Mouse (Mus musculus) ES-Bruce4 (cell line): ENCODE results near the gene Ptchd4.

ENCODE experiments used
- CTCF ChIP-seq: IDR thresholded peaks from one replicate; pipeline ENCODE4 v1.8.1; 2011; ENCODE audit warnings: low read depth, low read length
- POLR2A ChIP-seq: IDR thresholded peaks from one replicate; pipeline ENCODE4 v1.8.1; 2011; ENCODE audit warnings: low read length; ENCODE audit not compliant: insufficient read depth

DNA sequence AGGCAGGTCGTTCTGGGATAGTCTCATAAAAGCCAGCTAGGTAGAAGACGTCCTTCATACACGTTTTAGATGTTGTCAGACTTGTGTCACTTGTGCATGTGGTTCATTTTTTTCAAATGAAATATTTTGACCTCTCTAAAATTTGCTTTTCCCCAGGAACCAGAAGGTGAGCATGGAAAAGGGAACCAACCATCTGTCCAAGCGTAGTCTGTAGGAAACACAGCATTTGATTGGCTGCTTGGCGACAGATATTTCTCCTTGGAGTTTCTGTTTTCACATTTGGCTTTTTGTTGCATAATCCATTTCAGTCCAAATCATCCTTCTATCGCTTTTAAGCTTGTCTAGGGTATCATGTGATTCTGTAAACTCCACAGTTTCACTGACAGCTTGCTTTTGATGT is 20.8 kb downstream of the Ptchd4 start:
- TF ChIP-seq POLR2A, result no peak
- no peak for TF ChIP-seq CTCF
